Mouse (Mus musculus) heart, adult 10 weeks (tissue): ENCODE data around the gene Ewsr1. TPM values are rescaled to one million over a fixed set of nuclear protein-coding genes. Genes with fewer than 3 reads are reported as not detected.

ENCODE experiments used
- polyA plus RNA-seq: library from polyadenylated mRNA; stranded (reverse); fragments of 350-450 nt; fragmentation: Illumina TruSeq; extraction: RNeasy Lipid Tissue Mini Kit (QIAGEN cat#74804); gene quantifications from one replicate; pipeline ENCODE4 v1.2.3, GENCODE M21; 2014; ENCODE audit warnings: low read depth, low replicate concordance

Ewsr1 gene
- 190 TPM for polyA plus RNA-seq

DNA sequence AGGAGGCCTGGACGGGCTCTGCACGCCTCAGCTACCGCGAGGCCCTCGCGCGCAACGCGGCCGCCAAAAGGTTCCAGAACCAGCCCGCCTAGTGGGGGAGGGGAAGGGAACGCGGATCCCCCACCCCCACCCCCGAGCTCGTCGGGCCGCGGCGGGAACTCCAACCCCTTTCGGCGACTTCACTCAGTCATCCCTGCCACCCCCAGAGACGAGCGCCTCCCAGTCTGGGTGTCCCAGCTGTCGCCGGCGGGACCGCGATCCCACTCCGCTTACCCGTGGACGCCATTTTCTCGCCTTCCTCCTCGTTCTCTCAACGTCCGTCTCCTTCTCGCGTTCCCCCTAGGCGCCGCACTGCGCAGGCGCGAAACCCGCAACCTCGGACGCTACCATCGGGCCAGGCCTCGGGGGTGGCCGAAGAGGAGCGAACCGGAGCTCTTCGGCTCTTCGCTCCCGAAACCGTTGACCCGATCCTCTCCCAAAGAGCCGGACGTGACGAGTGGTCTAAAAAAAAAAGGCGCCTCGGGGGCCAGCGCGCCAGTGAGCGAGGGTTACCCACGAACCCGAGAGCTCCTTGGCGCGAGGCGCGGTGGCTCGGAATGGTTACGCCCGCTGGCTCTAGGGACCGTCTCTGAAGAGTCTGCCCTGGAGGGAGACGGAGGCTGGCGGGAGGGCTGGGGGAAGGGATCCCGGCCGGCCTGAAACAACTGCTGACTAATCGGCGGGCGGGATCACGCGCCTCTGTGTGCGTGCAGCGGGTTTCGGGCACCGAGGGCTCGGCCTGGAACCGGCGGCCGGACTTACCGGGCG, at the start of gene Ewsr1, which contains the start of gene Rhbdd3:
TSS of gene Ewsr1 (minus strand) at position 531 of the 807 bp plus-strand sequence.
TSS of gene Rhbdd3 (plus strand) at position 191 of the 807 bp plus-strand sequence.

GRCm38 (mm10) chr11:5065056-5065821, 33.8 kb downstream of the Ewsr1 start, which contains the start of gene Gas2l1:
Gene Gas2l1 (minus strand): TSS chr11:5065327.

GRCm38 (mm10) chr11:5057856-5058641, 41.0 kb downstream of the Ewsr1 start, which contains the start of gene Rasl10a:
Gene Rasl10a (plus strand): TSS chr11:5058128.

Other genes starting within 250 kb of the Ewsr1 start
- gene Nf2, start 249.7 kb downstream of the Ewsr1 start, polyA plus RNA-seq = 83.4 TPM
- gene Nipsnap1, start 225.3 kb downstream of the Ewsr1 start, polyA plus RNA-seq = 1.2 TPM
- 19.3 TPM for gene Thoc5, start 203.9 kb downstream of the Ewsr1 start, polyA plus RNA-seq
- not detected for gene Nefh, start 151.2 kb downstream of the Ewsr1 start, polyA plus RNA-seq
- gene Ap1b1, start 112.4 kb downstream of the Ewsr1 start, polyA plus RNA-seq = 41.9 TPM
- 5.3 TPM for gene Rasl10a, start 41.1 kb downstream of the Ewsr1 start, polyA plus RNA-seq
- gene Gas2l1, start 33.9 kb downstream of the Ewsr1 start, polyA plus RNA-seq = 21.5 TPM
- gene Rhbdd3, start 340 bp downstream of the Ewsr1 start, polyA plus RNA-seq = 28.7 TPM
- 1.4 TPM for gene Emid1, start 53.0 kb upstream of the Ewsr1 start, polyA plus RNA-seq
- 81.3 TPM for gene Kremen1, start 162.3 kb upstream of the Ewsr1 start, polyA plus RNA-seq